Mouse (Mus musculus) embryonic facial prominence, embryonic 14.5 days (tissue): ENCODE data around the gene Zfp219. TPM values are rescaled to one million over a fixed set of nuclear protein-coding genes. Genes with fewer than 3 reads are reported as not detected.

ENCODE experiments used
- ATAC-seq: fragments of 200-750 bp; cut with Nextera tagmentation; 2 replicates; pipeline ENCODE4 v1.8.0; 2017; ENCODE audit warnings: low read depth, moderate number of reproducible peaks, moderate TSS enrichment
- DNase-seq: peaks from one replicate; pipeline ENCODE4 v3.0.0-alpha.2; 2015; ENCODE audit warnings: low spot score
- H3K27ac ChIP-seq: fragments of 300-500 bp; sonication (generic); replicated peaks from 2 replicates; pipeline ENCODE4 v1.5.1; 2014; ENCODE audit warnings: low read depth, mild to moderate bottlenecking, low read length, moderate library complexity
- H3K27me3 ChIP-seq: fragments of 300-500 bp; sonication (generic); replicated peaks from 2 replicates; pipeline ENCODE4 v1.6.1; 2014; ENCODE audit warnings: low read length; ENCODE audit not compliant: control insufficient read depth, insufficient read depth
- H3K36me3 ChIP-seq: fragments of 300-500 bp; sonication (generic); 2 replicates; pipeline ENCODE4 v1.6.1; 2014; ENCODE audit warnings: low read length, mixed read lengths; ENCODE audit not compliant: control insufficient read depth, insufficient read depth
- H3K4me1 ChIP-seq: fragments of 300-500 bp; sonication (generic); 2 replicates; pipeline ENCODE4 v1.6.1; 2014; ENCODE audit warnings: antibody characterized with exemption, low read length; ENCODE audit not compliant: control insufficient read depth, insufficient read depth
- H3K4me2 ChIP-seq: fragments of 300-500 bp; sonication (generic); 2 replicates; pipeline ENCODE4 v1.6.1; 2014; ENCODE audit warnings: low read depth, mild to moderate bottlenecking, low read length, moderate library complexity, mixed read lengths
- H3K4me3 ChIP-seq: fragments of 300-500 bp; sonication (generic); 2 replicates; pipeline ENCODE4 v1.5.1; 2014; ENCODE audit warnings: low read depth, mild to moderate bottlenecking, low read length
- H3K9ac ChIP-seq: fragments of 300-500 bp; sonication (generic); 2 replicates; pipeline ENCODE4 v1.6.1; 2014; ENCODE audit warnings: low read depth, mild to moderate bottlenecking, low read length, moderate library complexity, mixed read lengths
- H3K9me3 ChIP-seq: fragments of 300-500 bp; sonication (generic); 2 replicates; pipeline ENCODE4 v1.6.1; 2016; ENCODE audit warnings: low read length; ENCODE audit not compliant: control insufficient read depth
- WGBS: fragments of 180-500 bp; shearing (Covaris S2); extraction: QIAGEN DNeasy Blood & Tissue Kit; methylation state at CpG from one replicate; pipeline ENCODE4 v1.1.7; 2014; 5-methylcytosine and 5-hydroxymethylcytosine counted together
- polyA plus RNA-seq: library from polyadenylated mRNA; unstranded; fragments of >200 nt; fragmentation: Nextera tagmentation; extraction: Ambion mirVana; gene quantifications from 2 replicates; pipeline ENCODE4 v1.2.1, GENCODE M21; 2014

Zfp219 gene
- polyA plus RNA-seq, 1 experiment from 2014 or later = 21.4 TPM

DNA sequence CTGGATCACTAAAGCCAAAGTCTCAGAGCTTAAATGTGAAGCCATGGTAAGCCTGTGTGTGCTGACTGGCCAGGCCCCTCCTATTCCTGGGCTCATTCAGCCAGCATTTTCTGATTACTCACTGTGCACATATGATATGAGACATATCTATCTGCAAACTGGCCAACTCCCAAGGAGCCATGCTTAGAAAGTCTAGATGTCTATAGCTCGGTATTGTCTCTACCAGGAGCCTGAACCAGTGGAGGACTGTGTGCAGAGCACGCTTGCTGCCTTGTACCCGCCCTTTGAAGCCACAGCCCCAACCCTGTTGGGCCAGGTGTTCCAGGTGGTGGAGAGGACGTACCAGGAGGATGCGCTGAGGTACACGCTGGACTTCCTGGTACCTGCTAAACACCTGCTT is 33.4 kb downstream of the Zfp219 start:
- H3K27me3 ChIP-seq = no peaks in the 10 kb centered on the region
- H3K9ac ChIP-seq = 0 out of 2 replicates have a peak overlapping the region, but pooled peaks have one; percentile 90
- H3K4me2 ChIP-seq = no peak overlapping the region; the same call in 1 of the 2 replicates
- WGBS = 83% methylated on average over 6 of the region's 6 CpGs
- H3K9me3 ChIP-seq = no peaks in the 10 kb centered on the region
- no peak for DNase-seq
- no peak overlapping the region for H3K27ac ChIP-seq
- peaks cover 53% of the 10 kb centered on the region for H3K36me3 ChIP-seq
- no peak for ATAC-seq
- H3K4me1 ChIP-seq = peaks cover 19% of the 10 kb centered on the region
- H3K4me3 ChIP-seq = no peak overlapping the region

- Histone ChIP-seq H3K9ac (peak overlapping the region; percentile 90), H3K4me2 (peak overlapping the region; percentile 71), H3K9me3 (no peaks in the 10 kb centered on the region), H3K27me3 (no peaks in the 10 kb centered on the region), H3K36me3 (peaks cover 43% of the 10 kb centered on the region), H3K27ac (peak overlapping the region; percentile 95), H3K4me1 (peaks cover 19% of the 10 kb centered on the region), H3K4me3 (peak overlapping the region; percentile 70)
- ATAC-seq (no peak), DNase-seq (no peak)
- WGBS = 4% methylated on average over 7 of the region's 7 CpGs
Measured at GRCm38 (mm10) chr14:51986153-51986505, 34.4 kb downstream of the Zfp219 start.

DNA sequence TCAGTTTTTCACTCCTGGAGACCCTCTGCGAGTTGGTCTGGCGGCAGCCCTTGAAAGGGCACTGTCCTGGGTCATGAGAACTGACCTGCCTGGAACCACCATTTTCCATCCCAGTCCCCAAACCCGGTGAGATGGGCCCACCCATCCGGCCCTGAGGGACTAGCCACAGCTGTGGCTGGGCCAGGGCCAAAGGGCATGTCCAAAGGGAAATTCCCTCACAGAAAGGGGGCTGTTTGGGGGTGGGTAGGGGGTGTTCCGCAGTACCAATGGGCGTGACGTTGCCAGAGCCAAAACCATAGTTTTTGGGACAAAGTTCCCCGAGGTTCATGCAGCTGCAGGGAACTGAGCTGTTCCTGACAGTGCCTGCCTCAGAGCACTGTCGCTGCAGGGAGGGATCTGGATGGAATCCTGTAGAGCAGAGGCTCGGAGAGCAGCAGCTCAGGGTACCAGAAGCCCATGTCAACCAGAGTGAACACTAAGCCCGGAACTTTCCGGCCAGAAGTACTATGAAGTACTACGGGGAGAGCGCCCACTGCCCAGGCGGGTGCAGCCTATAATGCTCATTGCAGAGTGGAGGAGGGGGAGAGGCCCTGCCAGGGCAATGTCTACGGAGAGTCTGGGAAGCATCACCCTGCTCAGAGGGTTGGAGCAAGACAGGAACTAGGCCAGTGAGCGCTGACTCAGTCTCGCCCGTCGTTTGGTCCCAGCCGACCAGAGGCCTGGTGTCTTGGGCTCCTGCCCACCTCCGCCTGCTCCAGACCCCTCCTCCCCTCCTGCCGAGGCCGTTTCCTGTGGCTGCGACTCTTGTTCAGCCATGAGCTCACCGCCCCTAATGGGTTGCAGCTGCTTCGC is 35.0 kb downstream of the Zfp219 start:
- under 1% methylated on average over 22 of the region's 27 CpGs for WGBS
- ATAC-seq = peak; percentile 84
- H3K4me1 ChIP-seq = peaks cover 19% of the 10 kb centered on the region
- H3K27ac ChIP-seq = peak overlapping the region; percentile 95
- no peaks in the 10 kb centered on the region for H3K9me3 ChIP-seq
- peak overlapping the region; percentile 90 for H3K9ac ChIP-seq
- H3K4me2 ChIP-seq = peak overlapping the region; percentile 71
- DNase-seq = peak; percentile 96
- no peaks in the 10 kb centered on the region for H3K27me3 ChIP-seq
- peak overlapping the region; percentile 70 for H3K4me3 ChIP-seq
- peaks cover 37% of the 10 kb centered on the region for H3K36me3 ChIP-seq

DNA sequence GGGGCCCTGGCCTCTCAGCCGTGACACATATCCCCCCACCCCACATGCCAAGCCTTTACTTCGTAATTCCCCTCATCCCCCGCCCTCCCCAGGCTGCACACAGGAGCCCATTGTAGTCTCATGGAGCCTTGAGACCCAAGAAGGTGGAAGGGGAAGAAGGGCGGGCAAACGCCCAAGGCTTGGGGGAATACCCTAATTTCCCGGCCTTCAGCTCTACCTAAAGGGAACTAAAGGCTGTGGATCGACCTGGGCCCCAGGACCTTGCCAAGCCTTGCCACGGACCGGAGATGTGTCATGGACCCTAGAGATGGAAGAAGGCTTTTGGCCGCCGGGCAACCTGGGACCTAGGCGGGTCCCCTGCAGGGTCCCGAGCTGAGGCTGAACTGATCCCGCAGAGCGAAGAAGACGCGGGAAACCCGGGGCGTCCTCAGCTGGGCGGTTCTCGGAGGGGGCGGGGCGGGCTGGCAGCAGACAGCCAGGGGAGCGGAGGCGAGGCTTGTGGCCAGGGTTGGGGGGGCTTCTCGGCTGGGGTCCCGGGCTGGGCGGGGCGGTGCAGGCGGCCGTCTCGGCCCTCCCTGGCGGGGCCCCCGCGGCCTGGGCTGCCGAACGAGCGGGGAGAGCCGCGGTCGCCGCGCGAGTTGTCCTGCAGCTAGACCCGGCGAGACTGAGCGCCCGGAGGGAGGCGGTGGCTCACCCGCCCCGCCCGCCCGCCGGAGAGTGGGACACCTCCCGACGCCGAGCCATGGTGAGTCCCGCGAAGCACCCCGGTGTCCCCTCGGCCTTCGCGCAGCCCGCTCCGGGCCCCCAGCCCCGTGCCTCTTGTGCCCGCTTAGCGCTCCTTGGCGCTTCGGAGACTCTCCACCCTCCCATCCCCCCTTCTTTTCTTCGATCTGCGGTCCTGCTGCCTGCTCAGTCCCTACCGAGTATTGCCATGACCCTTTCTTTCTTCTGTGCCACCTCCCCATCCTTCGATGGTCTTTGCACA is 36.0 kb downstream of the Zfp219 start, which contains the start of gene Arhgef40:
Gene Arhgef40 (plus strand): TSS at position 473 of the 985 bp plus-strand sequence.
- Histone ChIP-seq H3K27ac (peak within 1 kb of the TSS; percentile 95), H3K9ac (peak within 1 kb of the TSS; percentile 90), H3K4me1 (peaks cover 19% of the 10 kb centered on the region), H3K36me3 (peaks cover 27% of the 10 kb centered on the region), H3K4me2 (peak within 1 kb of the TSS; percentile 71), H3K9me3 (no peaks in the 10 kb centered on the region), H3K27me3 (no peaks in the 10 kb centered on the region), H3K4me3 (peak within 1 kb of the TSS; percentile 70)
- under 1% methylated on average over 22 of the region's 74 CpGs for whole genome bisulfite sequencing
- peak; percentile 93 for DNase-seq
- ATAC-seq = peak; percentile 91

DNA sequence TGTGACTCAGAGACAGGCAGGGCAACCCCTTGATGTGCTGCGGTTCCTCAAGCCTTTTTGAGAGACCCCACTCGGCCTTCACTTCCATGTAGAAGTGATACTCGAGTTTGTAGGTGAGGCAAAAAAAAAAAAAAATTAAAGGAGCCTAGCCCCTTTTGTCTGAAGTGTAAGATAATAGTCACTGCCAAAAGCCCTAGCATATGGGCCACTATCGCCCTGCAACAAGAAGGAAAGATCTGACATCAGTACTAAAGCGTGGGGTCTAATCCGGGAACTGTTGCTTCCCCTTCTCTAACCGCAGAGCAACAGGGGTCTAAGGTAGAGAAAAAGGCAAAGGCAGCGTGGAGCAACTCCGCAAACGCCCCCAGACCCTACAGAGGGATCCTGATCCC is 36.7 kb downstream of the Zfp219 start:
- H3K27ac ChIP-seq = peak overlapping the region; percentile 95
- peaks cover 19% of the 10 kb centered on the region for H3K4me1 ChIP-seq
- H3K9me3 ChIP-seq = no peaks in the 10 kb centered on the region
- H3K36me3 ChIP-seq = peaks cover 20% of the 10 kb centered on the region
- no peak for ATAC-seq
- H3K4me2 ChIP-seq = peak overlapping the region; percentile 71
- WGBS = 8% methylated on average over 10 of the region's 10 CpGs
- no peaks in the 10 kb centered on the region for H3K27me3 ChIP-seq
- peak overlapping the region; percentile 90 for H3K9ac ChIP-seq
- DNase-seq = no peak
- H3K4me3 ChIP-seq = peak overlapping the region; percentile 70

- peak overlapping the region; percentile 95; the same call in 1 of the 2 replicates for H3K27ac ChIP-seq
- no peak overlapping the region for H3K9ac ChIP-seq
- no peak for ATAC-seq
- H3K27me3 ChIP-seq = no peaks in the 10 kb centered on the region
- H3K4me2 ChIP-seq = peak overlapping the region; percentile 71; the same call in 1 of the 2 replicates
- 49% methylated on average over 4 of the region's 4 CpGs for whole genome bisulfite sequencing
- no peak for DNase-seq
- no peaks in the 10 kb centered on the region for H3K9me3 ChIP-seq
- H3K4me1 ChIP-seq = peaks cover 19% of the 10 kb centered on the region
- peaks cover 15% of the 10 kb centered on the region; the same call in 1 of the 2 replicates for H3K36me3 ChIP-seq
- H3K4me3 ChIP-seq = no peak overlapping the region
Measured at GRCm38 (mm10) chr14:51983251-51983650, 37.3 kb downstream of the Zfp219 start.

DNA sequence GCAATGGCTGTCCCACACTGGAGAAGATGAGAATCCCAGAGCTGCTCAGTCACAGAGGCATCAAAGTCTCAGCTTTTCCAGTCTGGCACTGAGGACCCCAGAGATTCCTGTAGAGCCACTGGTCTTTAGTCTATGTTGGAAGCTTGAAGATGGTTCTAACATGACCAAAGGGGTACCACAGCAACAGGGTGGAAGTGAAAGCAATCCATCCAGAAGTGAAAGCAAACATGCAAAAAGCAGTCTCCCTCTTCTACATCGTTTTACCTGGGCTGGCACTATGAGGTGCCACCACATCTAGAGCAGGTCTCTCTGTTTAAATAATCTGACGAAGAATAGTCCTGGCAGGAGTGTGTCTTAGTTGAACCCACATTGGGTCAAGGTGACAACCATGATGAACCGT is 41.3 kb downstream of the Zfp219 start:
- H3K9ac ChIP-seq = no peak overlapping the region
- H3K27me3 ChIP-seq = no peaks in the 10 kb centered on the region
- peaks cover 9% of the 10 kb centered on the region for H3K4me1 ChIP-seq
- no peak for ATAC-seq
- no peak overlapping the region for H3K27ac ChIP-seq
- no peak overlapping the region for H3K4me3 ChIP-seq
- no peak for DNase-seq
- 91% methylated on average over 3 of the region's 3 CpGs for WGBS
- H3K4me2 ChIP-seq = no peak overlapping the region
- no peaks in the 10 kb centered on the region for H3K9me3 ChIP-seq
- H3K36me3 ChIP-seq = no peaks in the 10 kb centered on the region

DNA sequence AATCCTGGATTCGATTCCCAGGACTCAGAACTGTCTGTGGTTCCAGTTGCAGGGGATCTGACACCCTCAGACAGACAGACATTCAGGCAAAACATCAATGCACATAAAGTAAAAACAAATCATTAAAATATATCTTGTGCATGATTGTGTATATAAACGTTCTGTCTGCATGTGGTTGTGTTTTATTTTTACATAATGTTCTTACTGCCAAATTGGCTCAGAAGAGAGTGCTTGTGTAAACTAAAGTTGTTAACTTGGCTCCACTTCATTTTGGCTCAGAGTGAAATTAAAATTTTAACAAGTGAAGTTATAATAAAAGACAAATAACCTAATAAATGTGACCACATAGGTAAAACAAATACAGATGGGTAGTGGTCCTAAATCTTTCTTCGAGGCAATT is 53.1 kb downstream of the Zfp219 start:
- ATAC-seq = no peak
- Histone ChIP-seq H3K9me3 (no peaks in the 10 kb centered on the region), H3K36me3 (no peaks in the 10 kb centered on the region), H3K9ac (no peak overlapping the region), H3K4me3 (no peak overlapping the region), H3K27ac (no peak overlapping the region), H3K4me2 (no peak overlapping the region), H3K27me3 (no peaks in the 10 kb centered on the region), H3K4me1 (no peaks in the 10 kb centered on the region)
- no peak for DNase-seq
- WGBS = 76% methylated on average over 3 of the region's 3 CpGs
